Mouse (Mus musculus) ES-E14 (cell line): Measurements from ENCODE around the gene Etv1. TPM values are rescaled to one million over a fixed set of nuclear protein-coding genes. Genes with fewer than 3 reads are reported as not detected.

Experiments used
- DNase-seq: peaks from one replicate; pipeline ENCODE4 v3.0.0-alpha.2; 2013; ENCODE audit warnings: low read depth, low spot score
- H3K27ac ChIP-seq: 2 replicates; pipeline ENCODE4 v1.5.1; 2012; ENCODE audit warnings: low read depth, mild to moderate bottlenecking, low read length, moderate library complexity, mixed read lengths; ENCODE audit not compliant: poor library complexity, insufficient read depth, severe bottlenecking
- H3K36me3 ChIP-seq: 2 replicates; pipeline ENCODE4 v1.6.1; 2012; ENCODE audit warnings: mild to moderate bottlenecking, low read length, moderate library complexity, mixed read lengths; ENCODE audit not compliant: control insufficient read depth, poor library complexity, insufficient read depth, severe bottlenecking
- H3K4me1 ChIP-seq, 2 experiments: fragments of 150-350 bp in 1 of 2; sonication (generic) in 1 of 2; 2 replicates each; pipeline ENCODE4 v1.6.1; 2012; ENCODE audit warnings: low read length in 2 of 2, mild to moderate bottlenecking in 1 of 2, mixed read lengths in 1 of 2; ENCODE audit not compliant: control insufficient read depth in 2 of 2, insufficient read depth in 2 of 2, poor library complexity in 1 of 2
- H3K4me3 ChIP-seq, 2 experiments: fragments of 150-350 bp in 1 of 2; sonication (generic) in 1 of 2; 2 replicates each; pipeline ENCODE4 v1.5.1; 2012; ENCODE audit warnings: low read length in 2 of 2, low read depth in 1 of 2, mild to moderate bottlenecking in 1 of 2, mixed read lengths in 1 of 2; ENCODE audit not compliant: insufficient read depth in 1 of 2, poor library complexity in 1 of 2, severe bottlenecking in 1 of 2
- H3K9ac ChIP-seq: 2 replicates; pipeline ENCODE4 v1.6.1; 2012; ENCODE audit warnings: low read depth, mild to moderate bottlenecking, low read length, mixed read lengths; ENCODE audit not compliant: poor library complexity, insufficient read depth, severe bottlenecking
- H3K9me3 ChIP-seq: fragments of 150-350 bp; sonication (generic); 2 replicates; pipeline ENCODE4 v1.6.1; 2012; ENCODE audit warnings: low read depth, mild to moderate bottlenecking, low read length; ENCODE audit not compliant: control insufficient read depth, insufficient read depth
- CHD2 ChIP-seq: IDR thresholded peaks from 2 replicates; pipeline ENCODE4 v1.6.1; 2014; ENCODE audit warnings: mild to moderate bottlenecking, low read depth, low read length, inconsistent platforms
- HCFC1 ChIP-seq: IDR thresholded peaks from 2 replicates; pipeline ENCODE4 v1.6.1; 2012; ENCODE audit warnings: low read length, inconsistent platforms, borderline replicate concordance; ENCODE audit not compliant: insufficient read depth
- MAFK ChIP-seq: IDR thresholded peaks from 2 replicates; pipeline ENCODE4 v1.6.1; 2014; ENCODE audit warnings: mild to moderate bottlenecking, low read depth, low read length, inconsistent platforms; ENCODE audit not compliant: insufficient read depth
- ZC3H11A ChIP-seq: IDR thresholded peaks from 2 replicates; pipeline ENCODE4 v1.6.1; 2012; ENCODE audit warnings: low read depth, mild to moderate bottlenecking, inconsistent platforms, low read length, borderline replicate concordance
- ZNF384 ChIP-seq: IDR thresholded peaks from 2 replicates; pipeline ENCODE4 v1.6.1; 2012; ENCODE audit warnings: low read depth, low read length, inconsistent platforms
- in situ Hi-C, 2 experiments: fragments of 600-800 bp; cut with MboI; formaldehyde crosslinking; loops; one replicate each; pipeline ENCODE4 v1.15.1; 2025; ENCODE audit warnings: low sequenced_read_pairs in 2 of 2, inconsistent platforms in 1 of 2; ENCODE audit not compliant: unreplicated experiment in 2 of 2
- total RNA-seq: library from RNA; depleted of rRNA; stranded (reverse); fragments of 300-350 nt; gene quantifications from 2 replicates; pipeline ENCODE4 v1.2.3, GENCODE M21; 2012

Etv1 gene
- total RNA-seq, 1 experiment = 21.3 TPM

DNA sequence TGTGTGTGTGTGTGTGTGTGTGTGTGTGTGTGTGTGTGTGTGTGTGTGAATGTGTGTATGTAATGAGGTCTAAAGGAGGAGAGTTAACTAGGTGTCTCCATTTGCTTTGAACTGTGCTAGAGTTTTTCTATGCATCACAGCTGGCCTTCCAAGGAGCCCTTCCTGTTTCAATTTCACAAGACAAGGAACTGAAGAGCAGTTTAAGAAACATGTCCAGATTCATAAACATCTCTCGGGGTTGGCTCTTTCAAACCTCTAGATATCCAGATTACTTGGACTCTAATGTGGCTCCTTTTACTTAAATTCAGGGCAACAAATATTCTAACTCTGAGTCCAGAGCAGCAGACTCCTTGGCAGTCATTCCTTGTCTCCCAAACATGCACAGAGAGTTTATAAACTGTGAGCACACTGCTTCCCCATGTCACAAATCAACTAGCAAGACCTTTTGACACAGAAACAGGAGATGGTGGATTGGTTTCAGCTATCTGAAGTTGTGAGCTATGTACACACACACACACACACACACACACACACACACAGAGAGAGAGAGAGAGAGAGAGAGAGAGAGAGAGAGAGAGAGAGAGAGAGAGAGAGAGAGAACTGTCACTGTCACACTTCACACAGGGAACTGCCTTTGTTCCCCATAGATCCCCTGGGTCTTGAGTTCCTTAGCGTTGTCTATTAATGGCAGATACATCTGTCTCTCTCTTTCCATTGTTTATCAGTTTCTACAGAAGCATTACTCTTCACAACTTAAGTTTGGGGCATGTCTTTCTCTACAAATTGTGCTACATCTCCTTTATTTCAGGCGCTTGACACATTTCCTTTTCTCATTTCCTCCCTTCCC lies 85.0 kb downstream of the Etv1 start:
- H3K4me3 ChIP-seq = no peak overlapping the region
- no peaks in the 10 kb centered on the region for H3K9me3 ChIP-seq
- in situ Hi-C loops = no loop called here
- H3K36me3 ChIP-seq = no peaks in the 10 kb centered on the region
- H3K4me1 ChIP-seq = no peaks in the 10 kb centered on the region
- TF ChIP-seq ZNF384 (no peak), HCFC1 (no peak), CHD2 (no peak), MAFK (no peak), ZC3H11A (no peak)
- no peak overlapping the region for H3K9ac ChIP-seq
- DNase-seq = no peak
- H3K27ac ChIP-seq = no peak overlapping the region

DNA sequence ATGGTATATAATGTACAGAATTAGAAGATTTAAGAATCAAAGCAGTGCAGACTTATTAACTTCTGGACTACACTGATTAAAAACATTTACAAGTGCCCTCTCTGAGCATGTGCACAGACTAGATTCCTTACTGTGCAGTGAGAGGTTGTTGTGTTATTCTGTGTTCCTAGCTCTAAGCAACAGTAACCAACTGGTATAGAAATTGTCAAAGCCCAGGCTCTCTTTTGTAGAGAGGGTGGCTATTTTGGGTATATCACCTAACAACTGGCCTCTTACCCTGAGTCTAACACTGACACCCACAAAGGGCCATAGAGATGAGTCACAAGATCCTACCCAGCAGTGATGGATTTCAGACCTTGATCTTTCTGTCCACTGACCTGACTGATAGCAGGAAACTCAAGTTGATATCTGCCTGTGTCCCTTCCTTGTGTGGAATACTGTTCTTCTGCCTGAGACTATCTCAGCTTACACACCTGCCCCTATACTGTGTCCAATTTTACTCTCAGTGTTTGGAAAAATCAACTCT lies 95.4 kb downstream of the Etv1 start:
- no peak for DNase-seq
- Histone ChIP-seq H3K27ac (no peak overlapping the region), H3K4me3 (no peak overlapping the region), H3K36me3 (no peaks in the 10 kb centered on the region), H3K9ac (no peak overlapping the region), H3K9me3 (no peaks in the 10 kb centered on the region), H3K4me1 (no peaks in the 10 kb centered on the region)
- no peak for TF ChIP-seq HCFC1
- no peak for TF ChIP-seq CHD2
- TF ChIP-seq ZC3H11A = no peak
- no peak for TF ChIP-seq ZNF384
- no peak for TF ChIP-seq MAFK
- in situ Hi-C loops = no loop called here

DNA sequence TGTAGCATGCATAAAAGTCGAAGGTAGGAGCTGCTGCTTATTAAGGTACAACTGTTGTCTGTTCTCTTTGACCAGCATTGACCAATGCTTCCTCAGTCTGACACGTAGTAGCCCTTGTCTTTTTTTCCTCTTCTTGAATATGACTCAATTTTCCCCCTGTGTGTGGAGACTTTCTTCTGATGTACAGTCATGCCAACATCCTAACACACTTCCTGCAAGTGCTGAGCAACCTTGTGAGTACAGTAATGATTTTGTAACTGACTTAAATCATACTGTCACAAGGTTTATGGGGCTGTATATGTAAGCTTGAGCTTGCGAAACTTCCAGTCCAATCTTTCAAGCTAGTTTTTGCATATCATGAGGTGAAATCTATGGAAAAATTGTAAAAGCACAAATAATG lies 125.3 kb downstream of the Etv1 start:
- in situ Hi-C loops = no loop called here
- Histone ChIP-seq H3K27ac (no peak overlapping the region), H3K9ac (no peak overlapping the region), H3K36me3 (no peaks in the 10 kb centered on the region), H3K4me3 (no peak overlapping the region), H3K4me1 (peaks cover 0 to 1% of the 10 kb centered on the region in 2 experiments; a peak in 1 of 4 replicates), H3K9me3 (no peaks in the 10 kb centered on the region)
- TF ChIP-seq ZC3H11A = no peak
- TF ChIP-seq ZNF384 = no peak
- TF ChIP-seq CHD2 = no peak
- no peak for TF ChIP-seq HCFC1
- TF ChIP-seq MAFK = no peak
- DNase-seq = no peak

DNA sequence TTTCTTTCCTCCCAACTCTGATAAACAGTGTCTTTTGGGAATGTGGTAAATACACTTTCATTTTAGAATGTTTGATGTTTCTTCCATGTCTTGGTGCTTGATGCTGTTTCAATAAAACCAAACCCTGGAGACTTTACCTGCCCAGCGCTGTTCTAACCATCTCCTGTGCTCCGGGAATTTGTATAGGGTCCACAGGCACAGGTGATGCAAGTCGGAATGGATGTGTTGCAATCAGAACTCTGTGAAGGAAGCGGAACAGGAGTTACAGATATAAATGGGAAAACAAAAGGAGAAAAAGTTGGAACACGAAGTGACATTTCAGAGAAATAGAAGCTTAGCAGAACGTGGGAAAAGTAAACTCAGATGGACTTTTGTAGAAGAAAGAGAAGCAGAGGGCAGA lies 127.1 kb downstream of the Etv1 start:
- TF ChIP-seq ZC3H11A (no peak), HCFC1 (no peak), MAFK (no peak), CHD2 (no peak), ZNF384 (no peak)
- no peak overlapping the region for H3K27ac ChIP-seq
- no peaks in the 10 kb centered on the region for H3K36me3 ChIP-seq
- in situ Hi-C loops = no loop called here
- H3K4me3 ChIP-seq = no peak overlapping the region
- H3K4me1 ChIP-seq = peaks cover 0 to 1% of the 10 kb centered on the region in 2 experiments; a peak in 1 of 4 replicates
- no peaks in the 10 kb centered on the region for H3K9me3 ChIP-seq
- DNase-seq = no peak
- H3K9ac ChIP-seq = no peak overlapping the region
